Mouse (Mus musculus): Measurements from ENCODE around the gene Afmid. TPM values are rescaled to one million over a fixed set of nuclear protein-coding genes. Genes with fewer than 3 reads are reported as not detected.
A peak's percentile ranks its signal among the peaks of the same experiment; 100 is the strongest.

Gene Afmid
- total and polyA plus RNA-seq, 3 experiments = 2.5 to 11.8 (median 3.2) TPM

GRCm38 (mm10) chr11:117834086-117834485, 8.4 kb downstream of the Afmid start:
- WGBS = 84% methylated on average over 8 of the region's 8 CpGs
- intact Hi-C loops (cut with DNase I) = no loop called here

GRCm38 (mm10) chr11:117836306-117836705, 10.6 kb downstream of the Afmid start:
- WGBS = 26% methylated on average over 13 of the region's 13 CpGs
- H3K36me3 ChIP-seq (ENCODE audit: control insufficient read depth, insufficient read depth, low read length) = no peaks in the 10 kb centered on the region
- no peak for DNase-seq
- intact Hi-C loops (cut with DNase I) = no loop called here
- no peak for TF ChIP-seq POLR2A (IDR thresholded peaks at IDR 0.05; ENCODE audit: insufficient read depth, low read depth, low read length)
- no peak for TF ChIP-seq EP300 (IDR thresholded peaks at IDR 0.05; ENCODE audit: insufficient read depth, low read depth, low read length)
- TF ChIP-seq CTCF (IDR thresholded peaks at IDR 0.05) = no peak
- H3K9ac ChIP-seq (ENCODE audit: low read depth, low read length) = no peak overlapping the region
- H3K27me3 ChIP-seq (ENCODE audit: control insufficient read depth, insufficient read depth, low read length) = no peaks in the 10 kb centered on the region
- H3K27ac ChIP-seq = no peak overlapping the region
- H3K4me3 ChIP-seq = no peak overlapping the region
- H3K4me1 ChIP-seq (ENCODE audit: control insufficient read depth, insufficient read depth, low read length) = peaks cover 3% of the 10 kb centered on the region
- no peaks in the 10 kb centered on the region for H3K79me2 ChIP-seq (replicated peaks; ENCODE audit: control insufficient read depth, insufficient read depth, low read length)

More at GRCm38 (mm10) chr11:117834086-117834485, 8.4 kb downstream of the Afmid start:
- no peak for DNase-seq
- no peak overlapping the region for H3K27ac ChIP-seq
- H3K27me3 ChIP-seq (ENCODE audit: control insufficient read depth, insufficient read depth, low read length) = no peaks in the 10 kb centered on the region
- peaks cover 9% of the 10 kb centered on the region for H3K4me1 ChIP-seq (ENCODE audit: control insufficient read depth, insufficient read depth, low read length)
- no peaks in the 10 kb centered on the region for H3K79me2 ChIP-seq (replicated peaks; ENCODE audit: control insufficient read depth, insufficient read depth, low read length)
- H3K36me3 ChIP-seq (ENCODE audit: control insufficient read depth, insufficient read depth, low read length) = no peaks in the 10 kb centered on the region
- H3K4me3 ChIP-seq = no peak overlapping the region
- H3K9ac ChIP-seq (ENCODE audit: low read depth, low read length) = no peak overlapping the region
- no peak for TF ChIP-seq EP300 (IDR thresholded peaks at IDR 0.05; ENCODE audit: insufficient read depth, low read depth, low read length)
- TF ChIP-seq CTCF (IDR thresholded peaks at IDR 0.05) = no peak
- no peak for TF ChIP-seq POLR2A (IDR thresholded peaks at IDR 0.05; ENCODE audit: insufficient read depth, low read depth, low read length)

- Histone ChIP-seq H3K27ac (no peak overlapping the region), H3K9ac (ENCODE audit: low read depth, low read length) (no peak overlapping the region), H3K27me3 (ENCODE audit: control insufficient read depth, insufficient read depth, low read length) (no peaks in the 10 kb centered on the region), H3K36me3 (ENCODE audit: control insufficient read depth, insufficient read depth, low read length) (no peaks in the 10 kb centered on the region), H3K4me1 (ENCODE audit: control insufficient read depth, insufficient read depth, low read length) (no peaks in the 10 kb centered on the region), H3K79me2 (replicated peaks; ENCODE audit: control insufficient read depth, insufficient read depth, low read length) (no peaks in the 10 kb centered on the region), H3K4me3 (no peak overlapping the region)
- no peak for TF ChIP-seq CTCF (IDR thresholded peaks at IDR 0.05)
- 0 out of 2 replicates have a peak, but pooled peaks have one; percentile 18 for TF ChIP-seq EP300 (IDR thresholded peaks at IDR 0.05; ENCODE audit: insufficient read depth, low read depth, low read length)
- no peak for TF ChIP-seq POLR2A (IDR thresholded peaks at IDR 0.05; ENCODE audit: insufficient read depth, low read depth, low read length)
- 50% methylated on average over 2 of the region's 2 CpGs for WGBS
- intact Hi-C loops (cut with DNase I) = no loop called here
- no peak for DNase-seq
Observed at GRCm38 (mm10) chr11:117838572-117838971, 12.8 kb downstream of the Afmid start.

GRCm38 (mm10) chr11:117839021-117839420, 13.3 kb downstream of the Afmid start:
- no peaks in the 10 kb centered on the region for H3K79me2 ChIP-seq (replicated peaks; ENCODE audit: control insufficient read depth, insufficient read depth, low read length)
- intact Hi-C loops (cut with DNase I) = no loop called here
- TF ChIP-seq POLR2A (IDR thresholded peaks at IDR 0.05; ENCODE audit: insufficient read depth, low read depth, low read length) (no peak), CTCF (IDR thresholded peaks at IDR 0.05) (no peak), EP300 (IDR thresholded peaks at IDR 0.05; ENCODE audit: insufficient read depth, low read depth, low read length) (no peak)
- WGBS = 95% methylated on average over 1 of the region's 1 CpGs
- H3K4me3 ChIP-seq = no peak overlapping the region
- no peak overlapping the region for H3K27ac ChIP-seq
- DNase-seq = no peak
- H3K36me3 ChIP-seq (ENCODE audit: control insufficient read depth, insufficient read depth, low read length) = no peaks in the 10 kb centered on the region
- no peaks in the 10 kb centered on the region for H3K4me1 ChIP-seq (ENCODE audit: control insufficient read depth, insufficient read depth, low read length)
- no peak overlapping the region for H3K9ac ChIP-seq (ENCODE audit: low read depth, low read length)
- H3K27me3 ChIP-seq (ENCODE audit: control insufficient read depth, insufficient read depth, low read length) = no peaks in the 10 kb centered on the region

- no peaks in the 10 kb centered on the region for H3K27me3 ChIP-seq (ENCODE audit: control insufficient read depth, insufficient read depth, low read length)
- no peak overlapping the region for H3K27ac ChIP-seq
- no peaks in the 10 kb centered on the region for H3K79me2 ChIP-seq (replicated peaks; ENCODE audit: control insufficient read depth, insufficient read depth, low read length)
- H3K36me3 ChIP-seq (ENCODE audit: control insufficient read depth, insufficient read depth, low read length) = no peaks in the 10 kb centered on the region
- TF ChIP-seq CTCF (IDR thresholded peaks at IDR 0.05) (no peak), POLR2A (IDR thresholded peaks at IDR 0.05; ENCODE audit: insufficient read depth, low read depth, low read length) (no peak), EP300 (IDR thresholded peaks at IDR 0.05; ENCODE audit: insufficient read depth, low read depth, low read length) (no peak)
- no peak overlapping the region for H3K9ac ChIP-seq (ENCODE audit: low read depth, low read length)
- intact Hi-C loops (cut with DNase I) = no loop called here
- H3K4me1 ChIP-seq (ENCODE audit: control insufficient read depth, insufficient read depth, low read length) = no peaks in the 10 kb centered on the region
- 55% methylated on average over 1 of the region's 1 CpGs for WGBS
- no peak for DNase-seq
- no peak overlapping the region for H3K4me3 ChIP-seq
Observed at GRCm38 (mm10) chr11:117840910-117841309, 15.2 kb downstream of the Afmid start.

GRCm38 (mm10) chr11:117843434-117843833, 17.7 kb downstream of the Afmid start:
- no peaks in the 10 kb centered on the region; the same call in 1 of the 2 replicates for H3K4me1 ChIP-seq (ENCODE audit: control insufficient read depth, insufficient read depth, low read length)
- no peak overlapping the region for H3K4me3 ChIP-seq
- no peaks in the 10 kb centered on the region for H3K79me2 ChIP-seq (replicated peaks; ENCODE audit: control insufficient read depth, insufficient read depth, low read length)
- H3K36me3 ChIP-seq (ENCODE audit: control insufficient read depth, insufficient read depth, low read length) = no peaks in the 10 kb centered on the region
- DNase-seq = no peak
- no peaks in the 10 kb centered on the region for H3K27me3 ChIP-seq (ENCODE audit: control insufficient read depth, insufficient read depth, low read length)
- H3K9ac ChIP-seq (ENCODE audit: low read depth, low read length) = no peak overlapping the region
- no peak overlapping the region for H3K27ac ChIP-seq
- whole genome bisulfite sequencing = 71% methylated on average over 2 of the region's 2 CpGs
- intact Hi-C loops (cut with DNase I) = no loop called here
- TF ChIP-seq CTCF (IDR thresholded peaks at IDR 0.05) (no peak), POLR2A (IDR thresholded peaks at IDR 0.05; ENCODE audit: insufficient read depth, low read depth, low read length) (no peak), EP300 (IDR thresholded peaks at IDR 0.05; ENCODE audit: insufficient read depth, low read depth, low read length) (no peak)

Data from heart, adult 2 months (tissue).